Mouse (Mus musculus): ENCODE measurements around the gene Man2a1.

Gene Man2a1

GRCm38 (mm10) chr17:64641376-64641775 lies 40.8 kb downstream of the Man2a1 start:
- no peak for DNase-seq

GRCm38 (mm10) chr17:64643644-64644043 lies 43.1 kb downstream of the Man2a1 start:
- no peak for DNase-seq

DNA sequence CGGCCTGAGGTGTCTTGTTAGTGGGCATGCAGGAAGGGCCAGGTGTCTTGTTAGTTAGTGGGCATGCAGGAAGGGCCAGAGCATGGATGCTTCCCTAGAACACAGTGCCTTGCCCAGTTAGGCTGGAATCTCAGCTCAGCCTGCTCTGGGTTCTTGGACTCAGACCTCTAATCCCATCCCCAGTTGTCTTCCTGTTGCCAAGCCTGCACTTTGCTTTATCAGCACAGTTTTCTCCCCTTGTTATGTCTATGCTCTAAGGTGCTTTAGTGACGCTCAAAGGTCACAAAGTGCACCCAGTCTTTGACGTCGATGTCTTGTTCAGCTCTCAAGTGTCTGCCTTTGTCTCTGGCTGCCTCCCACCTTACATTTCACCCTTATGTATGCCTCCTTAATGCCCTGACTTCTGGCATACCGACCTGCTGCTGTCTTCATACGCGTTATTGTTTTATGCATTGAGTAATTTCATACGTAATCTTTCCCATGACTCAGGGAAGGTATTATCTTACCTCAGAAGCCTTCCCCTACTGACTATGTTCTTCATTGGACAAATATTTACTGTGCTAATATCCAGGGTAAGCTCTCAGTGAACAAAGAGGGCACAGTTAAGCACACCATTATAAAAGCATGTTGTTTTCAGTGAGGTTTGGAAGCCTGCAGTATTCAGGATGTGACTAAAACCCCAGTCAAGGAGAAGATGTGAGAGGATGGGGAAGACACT lies 44.5 kb downstream of the Man2a1 start:
- DNase-seq = no peak

DNA sequence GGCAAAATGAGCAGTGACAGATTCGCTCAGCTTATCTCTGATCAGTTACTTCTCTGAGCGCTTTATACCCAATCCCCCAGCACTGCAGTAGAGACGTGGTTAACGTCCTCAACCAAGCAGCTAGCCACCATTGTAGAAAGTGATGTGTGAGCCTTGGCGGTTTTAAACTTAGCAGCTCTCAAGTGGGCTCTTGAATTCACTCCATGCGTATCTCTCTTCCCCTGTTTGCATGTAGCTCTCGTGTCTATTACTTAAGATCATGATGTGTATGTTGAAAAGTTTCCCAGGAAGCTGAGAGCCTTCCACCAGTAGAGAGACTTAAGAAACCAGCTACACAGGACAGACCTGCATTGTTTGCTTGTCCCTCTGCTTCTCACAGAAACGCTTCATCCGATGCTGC lies 46.9 kb downstream of the Man2a1 start:
- no peak for DNase-seq

DNA sequence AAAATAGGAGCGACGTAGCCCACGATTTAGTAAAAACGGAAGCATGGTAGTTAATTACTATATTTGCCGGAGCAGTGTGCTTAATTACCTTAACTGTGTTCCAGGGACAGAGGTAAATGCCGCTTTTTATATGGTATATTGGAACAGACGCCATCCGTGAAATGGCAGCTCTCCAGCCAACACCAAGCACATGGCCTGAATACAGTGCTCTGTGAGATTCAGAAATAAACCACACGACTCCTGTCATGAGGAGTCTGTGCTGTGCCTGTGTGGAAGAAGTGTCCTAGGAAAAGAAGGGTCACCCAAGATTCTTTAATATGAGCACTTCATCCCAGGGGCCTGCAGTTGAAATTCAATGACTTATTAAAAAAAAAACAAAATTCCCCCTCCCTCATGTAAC lies 50.2 kb downstream of the Man2a1 start:
- DNase-seq = no peak

DNA sequence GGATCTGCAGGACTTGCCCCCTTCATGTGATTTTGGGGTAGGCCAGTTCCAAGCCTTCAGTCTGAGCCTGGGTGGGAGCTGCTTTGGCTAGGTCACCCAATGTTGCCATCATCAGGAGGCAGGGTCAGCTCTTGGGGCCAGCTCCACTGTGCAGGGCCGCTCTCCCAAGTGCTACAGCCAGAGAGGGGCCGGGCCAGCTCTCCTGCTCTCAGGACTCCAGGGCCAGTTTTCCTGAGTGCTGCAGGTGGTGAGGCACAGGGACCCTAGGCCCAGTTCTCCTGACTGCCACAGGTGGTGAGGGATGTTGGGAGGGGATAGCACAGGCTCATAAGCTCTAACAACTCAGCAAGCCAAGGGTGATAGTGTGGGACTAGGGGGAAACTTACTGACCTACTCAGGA lies 53.1 kb downstream of the Man2a1 start:
- no peak for DNase-seq

GRCm38 (mm10) chr17:64659682-64660081 lies 59.1 kb downstream of the Man2a1 start:
- no peak for DNase-seq

- DNase-seq = no peak
Measured at GRCm38 (mm10) chr17:64666518-64666917, 66.0 kb downstream of the Man2a1 start.

DNA sequence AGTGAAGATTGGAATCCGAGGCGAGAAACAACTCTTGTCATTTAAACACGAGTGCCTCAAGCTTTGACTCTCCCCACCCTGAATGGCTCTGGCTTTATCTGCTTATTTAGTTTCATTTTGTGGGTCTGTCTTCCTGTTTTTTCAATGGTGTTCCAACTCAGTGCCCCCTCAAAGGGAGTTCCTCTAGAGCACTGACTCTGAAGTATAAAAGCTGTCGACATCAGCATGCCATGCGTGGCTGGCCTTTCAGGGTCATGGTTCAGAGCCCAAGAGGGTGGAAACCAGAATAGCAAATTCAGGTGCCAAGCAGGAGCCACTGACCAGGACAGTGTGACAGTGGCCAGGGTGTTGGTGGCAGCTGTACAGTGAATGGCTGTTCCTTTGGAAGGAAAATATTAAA lies 68.0 kb downstream of the Man2a1 start:
- no peak for DNase-seq

DNA sequence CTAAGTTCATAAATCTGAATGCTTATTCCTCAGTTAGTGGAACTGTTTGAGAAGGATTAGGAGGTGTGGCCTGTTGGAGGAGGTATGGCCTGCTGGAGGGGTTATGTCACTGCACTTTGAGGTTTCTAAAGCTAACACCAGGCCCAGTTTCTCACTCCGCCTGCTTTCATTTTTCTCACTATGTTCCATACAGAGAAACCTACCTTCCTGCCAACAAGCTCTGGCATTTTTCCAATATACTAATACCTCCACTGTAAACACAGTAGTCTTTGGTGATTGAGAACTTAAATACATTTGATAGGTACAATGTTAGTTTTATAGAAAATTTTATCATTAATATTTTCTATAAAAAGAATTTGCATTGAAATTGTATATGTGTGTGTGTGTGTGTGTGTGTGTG lies 73.9 kb downstream of the Man2a1 start:
- DNase-seq = no peak

GRCm38 (mm10) chr17:64674980-64675379 lies 74.4 kb downstream of the Man2a1 start:
- DNase-seq = no peak

DNA sequence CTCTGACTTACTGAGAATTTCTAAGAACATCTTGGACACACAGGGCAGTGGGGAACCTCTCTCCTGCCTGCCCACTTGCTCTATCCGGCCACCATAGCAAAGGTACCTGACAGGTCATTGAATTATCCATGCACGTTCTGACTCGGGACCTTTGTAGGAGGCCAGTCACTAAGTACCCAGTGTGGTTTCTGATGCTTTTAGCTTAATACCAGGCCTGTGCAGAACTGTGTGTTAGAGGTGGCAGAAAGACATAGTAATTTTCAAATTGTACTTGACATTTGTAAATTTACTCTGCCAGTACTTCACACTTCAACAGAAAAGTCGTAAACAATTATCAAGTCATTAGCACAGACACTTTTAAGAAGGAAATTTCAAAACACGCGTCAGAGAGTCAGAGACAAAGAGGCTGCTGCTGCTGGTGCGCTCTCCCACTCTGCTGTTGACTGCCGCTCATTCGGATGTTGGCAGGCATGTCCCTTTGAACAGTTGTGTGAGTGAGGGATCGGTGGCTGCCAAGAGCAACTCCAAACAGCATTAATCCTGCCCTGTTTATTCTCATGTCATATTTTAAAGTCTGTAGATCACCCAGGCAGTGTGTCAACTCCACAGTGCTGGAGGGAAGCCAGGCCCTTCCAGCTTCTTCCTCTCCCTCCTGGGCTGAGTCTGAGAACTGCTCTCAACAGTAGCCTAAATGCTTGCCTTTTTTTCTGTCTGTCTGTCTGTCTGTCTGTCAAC lies 76.4 kb downstream of the Man2a1 start:
- DNase-seq = peak; percentile 66

DNA sequence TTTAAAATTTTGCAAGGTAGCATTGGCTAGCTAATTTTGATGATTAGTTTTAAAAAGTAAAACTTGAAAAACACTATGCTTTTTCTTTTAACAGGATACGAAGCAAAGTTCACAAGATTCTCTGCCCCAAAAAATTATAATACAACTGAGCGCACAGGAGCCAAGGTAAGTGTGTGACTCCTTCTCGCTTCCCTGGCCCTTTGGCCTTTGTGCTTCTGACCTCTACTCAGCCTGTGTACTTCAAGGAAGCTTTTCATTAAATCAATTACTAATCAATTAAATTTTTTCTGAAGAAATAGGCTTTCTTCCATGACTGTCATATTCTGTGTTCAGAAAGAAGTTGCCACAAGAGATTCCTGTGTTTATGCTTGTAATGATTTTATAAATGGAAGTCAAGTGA lies 80.9 kb downstream of the Man2a1 start:
- no peak for DNase-seq

- no peak for DNase-seq
Measured at GRCm38 (mm10) chr17:64681927-64682326, 81.4 kb downstream of the Man2a1 start.

DNA sequence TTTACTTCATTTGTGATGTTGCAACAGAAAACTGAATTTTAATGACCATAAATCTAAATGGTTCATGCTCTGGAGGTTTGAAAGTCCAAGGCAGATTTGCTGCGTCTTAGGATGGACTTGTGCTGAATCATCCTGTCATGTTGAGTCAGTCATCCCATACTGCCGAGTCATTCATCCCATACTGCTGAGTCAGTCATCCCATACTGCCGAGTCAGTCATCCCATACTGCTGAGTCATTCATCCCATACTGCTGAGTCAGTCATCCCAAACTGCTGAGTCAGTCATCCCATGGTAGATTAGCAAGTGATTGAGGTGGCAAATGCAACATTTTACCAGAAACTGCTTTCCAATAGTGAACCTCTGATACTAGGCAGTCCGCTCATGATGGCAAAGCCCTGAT lies 83.6 kb downstream of the Man2a1 start:
- no peak for DNase-seq

- no peak for DNase-seq
Measured at GRCm38 (mm10) chr17:64685216-64685903, 84.8 kb downstream of the Man2a1 start.

DNA sequence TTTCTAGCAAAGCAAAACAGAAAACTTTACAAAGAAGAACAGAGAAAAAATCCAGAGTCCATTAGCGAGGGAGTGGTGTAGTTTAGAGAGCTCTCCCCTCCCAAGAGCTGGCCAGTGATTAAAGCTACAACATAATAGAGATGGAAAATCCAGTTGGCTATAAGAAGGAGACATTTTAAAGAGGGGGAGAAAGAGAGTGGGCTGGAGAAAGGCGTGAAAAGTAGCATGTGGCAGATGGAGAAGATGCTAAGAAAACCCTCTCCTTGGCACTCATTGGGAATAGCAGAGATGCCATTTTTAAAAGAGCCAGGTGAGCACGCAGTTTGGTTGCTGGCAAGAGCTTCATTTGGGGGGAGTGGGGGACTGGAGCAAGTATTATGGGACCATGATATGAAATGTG lies 89.1 kb downstream of the Man2a1 start:
- DNase-seq = no peak

GRCm38 (mm10) chr17:64697277-64697831 lies 96.8 kb downstream of the Man2a1 start:
- no peak for DNase-seq

DNA sequence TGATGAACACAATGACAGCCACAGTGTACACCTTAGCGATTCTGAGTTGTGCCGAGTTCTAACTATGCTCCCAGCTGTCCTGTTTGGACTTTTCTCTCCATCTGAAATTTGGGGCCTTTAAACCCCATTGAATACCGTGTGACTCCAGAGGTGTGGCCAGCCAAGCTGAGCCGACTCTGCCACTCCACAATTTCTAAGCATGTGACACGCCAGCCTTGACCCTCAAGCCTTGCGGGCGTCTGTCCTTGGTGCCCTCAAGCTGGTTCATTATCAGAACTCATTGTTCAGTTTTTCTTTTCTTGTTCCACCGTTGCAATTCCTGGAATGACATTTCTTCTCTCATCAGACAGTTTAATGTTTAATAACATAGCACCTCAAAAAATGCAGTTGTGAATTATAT lies 98.0 kb downstream of the Man2a1 start:
- DNase-seq = no peak

- DNase-seq = no peak
Measured at GRCm38 (mm10) chr17:64703649-64704230, 103.2 kb downstream of the Man2a1 start.

- DNase-seq = no peak
Measured at GRCm38 (mm10) chr17:64707529-64707928, 107.0 kb downstream of the Man2a1 start.

DNA sequence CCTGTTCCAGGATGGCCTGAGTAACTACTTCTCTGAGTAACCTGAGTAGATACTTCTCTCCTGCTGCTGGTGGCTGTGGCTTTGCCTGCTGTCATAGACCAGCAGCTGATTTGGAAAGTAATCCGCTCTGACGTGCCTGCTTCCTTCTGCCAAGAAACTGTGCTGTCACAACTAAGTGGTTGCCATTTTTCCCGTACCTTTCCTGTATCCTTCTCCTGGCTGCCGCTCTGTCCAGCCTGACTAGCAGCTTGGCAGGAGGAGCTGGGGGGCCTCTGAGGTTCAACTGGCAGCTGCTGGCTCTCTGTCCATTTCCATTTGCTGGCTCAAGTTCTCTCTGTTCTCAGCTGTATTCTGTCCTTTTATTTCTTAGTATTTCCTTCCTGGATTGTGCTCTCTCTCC lies 115.8 kb downstream of the Man2a1 start:
- peak; percentile 10 for DNase-seq

GRCm38 (mm10) chr17:64719760-64720159 lies 119.2 kb downstream of the Man2a1 start:
- no peak for DNase-seq
